Mouse (Mus musculus) thymus, adult 2 months (tissue): ENCODE results near the gene Pth2.

Source experiments
- CTCF ChIP-seq: fragments of 200-500 bp; IDR thresholded peaks from 2 replicates; pipeline ENCODE4 v1.5.1; 2012; ENCODE audit warnings: mild to moderate bottlenecking, control low read depth, low read length, moderate library complexity, borderline replicate concordance; ENCODE audit not compliant: control insufficient read depth, poor library complexity, insufficient read depth; ENCODE audit errors: extremely low read depth
- POLR2A ChIP-seq: fragments of 200-500 bp; IDR thresholded peaks from 2 replicates; pipeline ENCODE4 v1.6.1; 2012; ENCODE audit warnings: mild to moderate bottlenecking, low read length, control low read depth, moderate library complexity; ENCODE audit not compliant: control insufficient read depth, poor library complexity, insufficient read depth; ENCODE audit errors: extremely low read depth

GRCm38 (mm10) chr7:45135993-45136567 lies 44.7 kb upstream of the Pth2 start, which contains the start of the genes Gm45713 and Flt3l:
- TF ChIP-seq CTCF (peak; percentile 96), POLR2A (0 out of 2 replicates have a peak, but pooled peaks have one; percentile 36)
